Mouse (Mus musculus): ENCODE data around the gene Manba.

DNA sequence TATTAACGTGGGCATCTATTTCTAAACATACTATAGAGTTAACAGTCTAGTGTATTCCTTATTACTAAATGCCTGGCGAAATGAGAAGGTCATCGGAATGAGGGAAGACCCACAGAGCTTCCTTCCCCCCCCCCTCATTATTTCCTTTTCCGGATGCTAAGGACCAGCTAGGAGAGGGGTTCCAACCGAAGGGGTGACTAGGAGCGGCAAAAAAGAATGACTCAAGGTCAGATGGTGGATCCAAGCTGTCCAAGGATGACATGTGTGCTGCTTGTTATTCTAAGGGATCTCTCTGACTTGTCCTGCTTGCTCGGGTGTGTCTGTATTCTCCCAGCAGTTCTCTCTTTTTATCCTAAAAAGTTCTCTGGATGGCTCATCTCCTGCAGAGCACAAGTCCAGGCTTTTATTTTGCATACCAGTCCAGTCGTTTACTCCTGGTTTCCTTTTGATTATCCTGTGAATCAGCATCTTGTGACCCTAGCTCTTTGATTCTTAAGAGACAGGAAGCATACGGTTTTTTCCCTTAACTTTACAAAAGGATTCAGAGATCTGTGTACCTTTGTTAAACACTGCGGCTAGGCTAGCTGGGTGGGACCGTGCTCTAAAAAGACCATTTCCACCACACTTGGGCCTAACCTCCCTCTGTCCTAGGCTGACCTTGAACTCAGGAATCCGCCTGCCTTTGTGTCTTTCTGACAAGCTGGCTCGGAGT is 61.0 kb downstream of the Manba start:
- TF ChIP-seq GATA1 (IDR thresholded peaks at IDR 0.05; ENCODE audit: low read length), result no peak
- TF ChIP-seq TAL1 (IDR thresholded peaks at IDR 0.05; ENCODE audit: low read length), result no peak
